Mouse (Mus musculus) left cerebral cortex, adult 8-10 months (tissue): ENCODE measurements at regions not wholly inside any gene's neighbourhood (a gene's known extent, or its start where the extent isn't known, plus 50 kb on each side); places are given as distances from the start of the nearest gene placed in this dataset.

ENCODE experiments used
- DNase-seq, 2 experiments: peaks; one replicate each; pipeline ENCODE4 v3.0.0; 2022; ENCODE audit warnings: low spot score in 2 of 2
- microRNA-seq, 2 experiments: library from miRNA; unstranded; fragments of <30 nt; microRNA quantifications; one replicate each; pipeline ENCODE4 v1.2.0; 2022

GRCm38 (mm10) chr8:67598687-67599086 lies 75.0 kb downstream of the Nat3 start:
- no peak for DNase-seq

- DNase-seq = no peak
These were observed 98.6 kb downstream of the Nat3 start for GRCm38 (mm10) chr8:67622213-67622612.

DNA sequence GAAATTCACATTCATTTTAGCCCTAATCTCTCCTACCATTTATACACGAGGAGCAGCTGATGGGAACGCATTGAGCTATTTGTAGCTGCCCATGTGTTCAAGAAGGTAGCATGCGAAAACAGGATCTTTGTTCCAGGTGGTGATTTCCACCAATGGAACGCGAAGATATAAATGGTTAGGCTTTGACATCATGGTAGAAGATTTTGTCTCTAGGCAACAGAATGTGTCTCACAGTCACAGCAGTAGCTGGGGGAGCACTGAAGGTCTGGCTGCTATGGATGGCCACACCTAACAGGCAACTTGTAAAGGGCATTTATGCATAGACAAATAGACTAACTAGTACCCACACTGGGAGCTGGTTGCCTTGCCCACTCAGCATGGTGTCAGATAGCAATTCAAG lies 108.0 kb downstream of the Nat3 start:
- peak in 1 of 2 experiments; percentile 76 for DNase-seq

DNA sequence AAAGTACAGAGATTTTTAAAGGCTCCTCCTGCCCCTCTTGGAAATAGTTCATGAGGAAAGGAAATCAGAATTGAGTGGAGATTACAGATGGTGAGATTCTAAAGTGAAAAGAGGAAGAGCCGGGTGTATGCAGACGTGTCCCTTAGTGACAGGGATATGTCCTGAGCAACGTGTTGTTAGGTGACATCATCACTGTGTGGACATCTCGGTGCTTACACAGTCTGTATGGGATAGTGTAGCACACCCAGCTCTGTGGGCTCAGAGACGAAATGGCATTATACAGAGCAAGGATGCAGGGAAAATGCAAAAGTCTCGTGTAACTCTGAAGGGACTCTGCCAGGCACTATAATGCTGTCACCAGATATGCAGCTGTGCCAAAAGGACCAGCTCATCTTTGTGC lies 108.6 kb downstream of the Nat3 start:
- DNase-seq = peak in 1 of 2 experiments; percentile 6

Small RNA genes lying in the stretch of these regions (microRNA-seq; reads per million reads assigned to microRNA genes)
- gene Gm44391 = 0 reads per million in 2 experiments
